Mouse (Mus musculus) adrenal gland, postnatal 36 days (tissue): Measurements from ENCODE around the gene Hsd11b1. TPM values are rescaled to one million over a fixed set of nuclear protein-coding genes. Genes with fewer than 3 reads are reported as not detected.

Experiments used
- DNase-seq, 2 experiments: peaks; one replicate each; pipeline ENCODE4 v3.0.0; 2021; ENCODE audit warnings: mixed read lengths in 1 of 2
- total RNA-seq, 2 experiments: library from RNA; stranded (reverse); gene quantifications; 2 replicates each; pipeline ENCODE4 v1.2.3; 2021

Gene Hsd11b1
- total RNA-seq, 2 experiments from 2014 or later: 102 to 117 TPM

GRCm38 (mm10) chr1:193243571-193244193, 20.2 kb downstream of the Hsd11b1 start:
- no peak for DNase-seq

- no peak for DNase-seq
These were observed 21.0 kb downstream of the Hsd11b1 start for GRCm38 (mm10) chr1:193242863-193243262.

GRCm38 (mm10) chr1:193242238-193242637, 21.6 kb downstream of the Hsd11b1 start:
- DNase-seq: peak; percentile 64

GRCm38 (mm10) chr1:193241436-193241835, 22.4 kb downstream of the Hsd11b1 start:
- DNase-seq: no peak

GRCm38 (mm10) chr1:193238426-193238825, 25.4 kb downstream of the Hsd11b1 start:
- DNase-seq: peak in 1 of 2 experiments; percentile 6

- no peak for DNase-seq
These were observed 28.9 kb downstream of the Hsd11b1 start for GRCm38 (mm10) chr1:193234930-193235329.

- no peak for DNase-seq
These were observed 29.7 kb downstream of the Hsd11b1 start for GRCm38 (mm10) chr1:193234130-193234645.

GRCm38 (mm10) chr1:193232732-193233131, 31.1 kb downstream of the Hsd11b1 start:
- DNase-seq: no peak

- DNase-seq: no peak
These were observed 32.9 kb downstream of the Hsd11b1 start for GRCm38 (mm10) chr1:193230935-193231334.

GRCm38 (mm10) chr1:193230531-193230930, 33.3 kb downstream of the Hsd11b1 start:
- no peak for DNase-seq

- peak in 1 of 2 experiments; percentile 12 for DNase-seq
These were observed 34.3 kb downstream of the Hsd11b1 start for GRCm38 (mm10) chr1:193229570-193229969.

- no peak for DNase-seq
These were observed 36.3 kb downstream of the Hsd11b1 start for GRCm38 (mm10) chr1:193227537-193227936.

GRCm38 (mm10) chr1:193226724-193227522, 37.0 kb downstream of the Hsd11b1 start:
- DNase-seq: no peak

GRCm38 (mm10) chr1:193226114-193226513, 37.8 kb downstream of the Hsd11b1 start:
- DNase-seq: no peak

GRCm38 (mm10) chr1:193225531-193225930, 38.3 kb downstream of the Hsd11b1 start:
- DNase-seq: no peak

- DNase-seq: no peak
These were observed 43.5 kb downstream of the Hsd11b1 start for GRCm38 (mm10) chr1:193220408-193220807.

GRCm38 (mm10) chr1:193216000-193216399, 47.9 kb downstream of the Hsd11b1 start:
- no peak for DNase-seq

GRCm38 (mm10) chr1:193214053-193214452, 49.8 kb downstream of the Hsd11b1 start:
- no peak for DNase-seq

GRCm38 (mm10) chr1:193211371-193211770, 52.5 kb downstream of the Hsd11b1 start:
- DNase-seq: peak in 1 of 2 experiments; percentile 9

- DNase-seq: peak; percentile 39 to 70
These were observed 55.7 kb downstream of the Hsd11b1 start for GRCm38 (mm10) chr1:193208178-193208577.

- no peak for DNase-seq
These were observed 56.4 kb downstream of the Hsd11b1 start, which contains the start of gene Lamb3 for GRCm38 (mm10) chr1:193207503-193207902. Lamb3 (plus strand) TSS chr1:193207699.

- DNase-seq: no peak
These were observed 58.4 kb downstream of the Hsd11b1 start for GRCm38 (mm10) chr1:193205431-193205830.

- no peak for DNase-seq
These were observed 60.1 kb downstream of the Hsd11b1 start for GRCm38 (mm10) chr1:193203821-193204220.
